Mouse (Mus musculus) hematopoietic stem cell, adult 5-6 weeks (primary cell): ENCODE measurements around the gene Bst1. TPM values are rescaled to one million over a fixed set of nuclear protein-coding genes. Genes with fewer than 3 reads are reported as not detected.

Experiments
- ATAC-seq, 2 experiments: fragments of 125-278 bp in 1 of 2; replicated peaks in 1 of 2; 2 replicates each; pipeline ENCODE4 v1.8.0; 2016 to 2017; ENCODE audit warnings: inconsistent platforms in 2 of 2, mild to moderate bottlenecking in 2 of 2, moderate number of reproducible peaks in 2 of 2, low read depth in 1 of 2, moderate TSS enrichment in 1 of 2; ENCODE audit not compliant: low FRiP score in 2 of 2, poor library complexity in 2 of 2, severe bottlenecking in 2 of 2, insufficient read depth in 1 of 2, low TSS enrichment in 1 of 2
- total RNA-seq: library from RNA; stranded (forward); fragments of 172-1452, 232-1000 nt; gene quantifications from 2 replicates; pipeline ENCODE4 v1.2.3, GENCODE M21; 2017

The Bst1 gene
- total RNA-seq, 1 experiment from 2014 or later: 4.1 TPM

GRCm38 (mm10) chr5:43842576-43843155, 24.0 kb downstream of the Bst1 start:
- ATAC-seq: no peak

- no peak for ATAC-seq
Observed at GRCm38 (mm10) chr5:43845083-43845482, 26.4 kb downstream of the Bst1 start.

- no peak for ATAC-seq
Observed at GRCm38 (mm10) chr5:43845646-43846045, 27.0 kb downstream of the Bst1 start.

GRCm38 (mm10) chr5:43846227-43846626, 27.5 kb downstream of the Bst1 start:
- ATAC-seq: no peak

GRCm38 (mm10) chr5:43847555-43847954, 28.9 kb downstream of the Bst1 start:
- ATAC-seq: no peak

GRCm38 (mm10) chr5:43848275-43848674, 29.6 kb downstream of the Bst1 start:
- no peak for ATAC-seq

GRCm38 (mm10) chr5:43853096-43853867, 34.6 kb downstream of the Bst1 start:
- ATAC-seq: peak; percentile 30 to 44; a peak in 3 of 4 replicates

GRCm38 (mm10) chr5:43853868-43854488, 35.3 kb downstream of the Bst1 start:
- ATAC-seq: peak in 1 of 2 experiments; percentile 28; a peak in 2 of 4 replicates

- peak; percentile 90 to 95 for ATAC-seq
Observed at GRCm38 (mm10) chr5:43855769-43856168, 37.1 kb downstream of the Bst1 start.

- no peak for ATAC-seq
Observed at GRCm38 (mm10) chr5:43859663-43860062, 41.0 kb downstream of the Bst1 start.

GRCm38 (mm10) chr5:43860096-43860495, 41.4 kb downstream of the Bst1 start:
- no peak for ATAC-seq

- ATAC-seq: no peak; a peak in 1 of 4 replicates
Observed at GRCm38 (mm10) chr5:43860670-43861431, 42.2 kb downstream of the Bst1 start.

- no peak for ATAC-seq
Observed at GRCm38 (mm10) chr5:43863642-43864041, 45.0 kb downstream of the Bst1 start.

- no peak for ATAC-seq
Observed at GRCm38 (mm10) chr5:43865316-43865715, 46.6 kb downstream of the Bst1 start.

GRCm38 (mm10) chr5:43868253-43868652, 49.6 kb downstream of the Bst1 start, which contains the start of gene Cd38:
TSS of gene Cd38 (plus strand) at chr5:43868553.
- ATAC-seq: no peak

- peak; percentile 44 to 67 for ATAC-seq
Observed at GRCm38 (mm10) chr5:43868711-43869600, 50.3 kb downstream of the Bst1 start.

- ATAC-seq: peak in 1 of 2 experiments; percentile 34; a peak in 1 of 4 replicates
Observed at GRCm38 (mm10) chr5:43871845-43872244, 53.2 kb downstream of the Bst1 start.
